24 mouse cellular contexts compared by ENCODE assay signal in genomic region chr9:89948602-89949001, GRCm38 (mm10). TPM values are rescaled to one million over a fixed set of nuclear protein-coding genes. Genes with fewer than 3 reads are reported as not detected.
DNase-seq lines count a peak whose midpoint lies in the region; ATAC-seq lines count a peak whose summit lies in the region.
"Had no signal": no experiment of that assay in that cellular context is flagged by ENCODE, and none has a peak within 500 bp of the region (broad histone marks: within the 10 kb centered on the region; RNA-seq: fewer than 3 reads in every experiment).

No protein-coding gene starts in this region.

- no peaks in the 10 kb centered on the region for H3K36me3 ChIP-seq in heart, embryonic 13.5 days
- H3K36me3 ChIP-seq: embryonic facial prominence, embryonic 15.5 days; forebrain, embryonic 15.5 days; limb, embryonic 12.5 days; liver, embryonic 12.5 days; midbrain, embryonic 12.5 days; stomach, embryonic 15.5 days had no signal

- intact Hi-C loops in gastrocnemius, postnatal 36 days (cut with DNase I) = no loop called here

- WGBS in heart, embryonic 13.5 days = 34% methylated on average over 5 of the region's 5 CpGs

- no peak overlapping the region for H3K4me3 ChIP-seq in heart, embryonic 13.5 days
- H3K4me3 ChIP-seq: embryonic facial prominence, embryonic 15.5 days; forebrain, embryonic 15.5 days; limb, embryonic 12.5 days; liver, embryonic 12.5 days; midbrain, embryonic 12.5 days; stomach, embryonic 15.5 days had no signal

- DNase-seq in adrenal gland, adult 2 months = peak; percentile 16
- no peak for DNase-seq in adrenal gland, adult 8-10 months
- no peak for DNase-seq in heart, adult 9 months (ENCODE audit: low spot score in 2 of 2)
- peak; percentile 9 for DNase-seq in lung, postnatal 36 days
- no peak for DNase-seq in lung, postnatal 14 days
- no peak for DNase-seq in urinary bladder, postnatal 25 days (ENCODE audit: low spot score)
- DNase-seq in gastrocnemius, postnatal 36 days = no peak
- DNase-seq: cerebellum, adult 9-10 months; kidney, adult 9 months; kidney, postnatal 14 days; lung, embryonic 14.5 days; thymus, adult 2 months; thymus, postnatal 4 days had no signal

- ATAC-seq in heart, embryonic 13.5 days (ENCODE audit: extremely low read depth, insufficient number of reproducible peaks, low FRiP score, low TSS enrichment) = no peak
- ATAC-seq: forebrain, embryonic 15.5 days; hindbrain, embryonic 16.5 days; intestine, embryonic 16.5 days; liver, embryonic 12.5 days had no signal

- H3K4me1 ChIP-seq in heart, embryonic 13.5 days = peaks cover 19% of the 10 kb centered on the region
- H3K4me1 ChIP-seq: embryonic facial prominence, embryonic 15.5 days; forebrain, embryonic 15.5 days; limb, embryonic 12.5 days; liver, embryonic 12.5 days; midbrain, embryonic 12.5 days; stomach, embryonic 15.5 days had no signal

- H3K9ac ChIP-seq in heart, embryonic 13.5 days = no peak overlapping the region
- H3K9ac ChIP-seq: embryonic facial prominence, embryonic 15.5 days; forebrain, embryonic 15.5 days; limb, embryonic 12.5 days; liver, embryonic 12.5 days; lung, embryonic 14.5 days; midbrain, embryonic 12.5 days; stomach, embryonic 15.5 days had no signal

- H3K4me2 ChIP-seq in heart, embryonic 13.5 days = no peak overlapping the region
- H3K4me2 ChIP-seq: embryonic facial prominence, embryonic 15.5 days; forebrain, embryonic 15.5 days; limb, embryonic 12.5 days; liver, embryonic 12.5 days; lung, embryonic 14.5 days; midbrain, embryonic 12.5 days; stomach, embryonic 15.5 days had no signal

- no peaks in the 10 kb centered on the region for H3K27me3 ChIP-seq in heart, embryonic 13.5 days (replicated peaks)
- H3K27me3 ChIP-seq: embryonic facial prominence, embryonic 15.5 days; forebrain, embryonic 15.5 days; limb, embryonic 12.5 days; liver, embryonic 12.5 days; midbrain, embryonic 12.5 days; stomach, embryonic 15.5 days had no signal

- no peaks in the 10 kb centered on the region for H3K9me3 ChIP-seq in heart, embryonic 13.5 days
- H3K9me3 ChIP-seq: embryonic facial prominence, embryonic 15.5 days; forebrain, embryonic 15.5 days; limb, embryonic 12.5 days; liver, embryonic 12.5 days; midbrain, embryonic 12.5 days; stomach, embryonic 15.5 days had no signal

- peak overlapping the region; percentile 25; the same call in 1 of the 2 replicates for H3K27ac ChIP-seq in heart, embryonic 13.5 days (replicated peaks)
- H3K27ac ChIP-seq: embryonic facial prominence, embryonic 15.5 days; forebrain, embryonic 15.5 days; limb, embryonic 12.5 days; liver, embryonic 12.5 days; midbrain, embryonic 12.5 days; stomach, embryonic 15.5 days had no signal

RNA-seq across cellular contexts. Expression of gene Rasgrf1, which starts 38.9 kb away (rescaled TPM):
- 10 to 100 TPM; 12.1 to 30.9 TPM for total RNA-seq in adrenal gland, adult 2 months (2021)
- 7.6 and 10.1 TPM in 2 replicates for polyA plus RNA-seq in adrenal gland, adult 2 months (2012; rRNA removed)
- total RNA-seq in adrenal gland, adult 8-10 months (2022) = 10 to 100 TPM; 26.4 to 88.9 (median 41.7) TPM
- polyA plus RNA-seq in heart, embryonic 13.5 days (2015; fragmentation: Nextera tagmentation; extraction: Ambion mirVana) = 0.16 and 0.19 TPM in 2 replicates
- total RNA-seq in gastrocnemius, postnatal 36 days (2021) = not detected
- total RNA-seq: granulocyte monocyte progenitor cell, adult 5-6 weeks; neutrophil, adult 5-6 weeks had no signal
- polyA plus RNA-seq: liver, embryonic 12.5 days had no signal

Comparison
In these comparisons a context has a peak if more than half of its experiments do, and no peak if none do; other contexts are left out.
1. DNase-seq: peak in adrenal gland, adult 2 months (single experiment) and lung, postnatal 36 days (single experiment); none in adrenal gland, adult 8-10 months (single experiment), heart, adult 9 months (0 of 2), lung, postnatal 14 days (single experiment), urinary bladder, postnatal 25 days (single experiment) and gastrocnemius, postnatal 36 days (0 of 2).
2. RNA of gene Rasgrf1, which starts 38.9 kb away (total RNA-seq): 26.4 to 88.9 TPM in adrenal gland, adult 8-10 months and 12.1 to 30.9 TPM in adrenal gland, adult 2 months; not detected in gastrocnemius, postnatal 36 days; every median in the first group is over 10 times any median in the second.